Mouse (Mus musculus): ENCODE results near the gene Col9a1.

Col9a1 gene

DNA sequence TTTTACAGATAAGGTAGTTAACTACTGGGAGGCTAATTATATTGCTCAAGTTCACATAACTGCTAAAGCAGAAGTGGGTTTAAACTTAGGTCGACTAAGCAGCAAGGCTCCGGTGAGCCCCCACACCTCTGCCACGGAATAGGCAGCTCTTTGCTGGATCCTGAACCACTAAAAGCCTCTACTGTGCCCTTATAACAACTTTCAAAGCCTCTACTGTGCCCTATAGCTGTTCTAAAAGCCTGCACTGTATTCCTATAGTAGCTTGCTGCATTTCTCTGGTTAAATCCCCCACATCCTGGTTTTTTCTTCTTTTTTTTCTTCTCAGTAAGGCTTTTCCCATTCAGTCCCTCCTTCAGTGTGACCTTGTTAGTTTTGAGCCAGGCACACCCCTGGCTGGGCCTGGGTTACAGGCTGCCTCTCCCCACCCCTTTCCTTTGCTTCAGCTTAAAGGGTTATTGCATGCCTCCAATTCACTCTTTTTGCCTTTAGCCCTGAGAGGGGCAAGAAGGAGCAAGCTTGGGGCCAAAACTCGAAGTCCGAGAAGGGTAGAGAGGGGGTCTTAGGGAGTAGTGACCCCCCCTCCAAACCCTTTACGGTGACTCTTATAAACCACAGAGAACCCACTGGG lies at the start of gene Col9a1:
Gene Col9a1 (plus strand): TSS at position 387 of the 628 bp plus-strand sequence.
- DNase-seq (ENCODE audit: low spot score in 2 of 2): no peak

- DNase-seq (ENCODE audit: low spot score in 2 of 2): no peak
These were observed 49.5 kb upstream of the Col9a1 start for GRCm38 (mm10) chr1:24127866-24128265.

DNA sequence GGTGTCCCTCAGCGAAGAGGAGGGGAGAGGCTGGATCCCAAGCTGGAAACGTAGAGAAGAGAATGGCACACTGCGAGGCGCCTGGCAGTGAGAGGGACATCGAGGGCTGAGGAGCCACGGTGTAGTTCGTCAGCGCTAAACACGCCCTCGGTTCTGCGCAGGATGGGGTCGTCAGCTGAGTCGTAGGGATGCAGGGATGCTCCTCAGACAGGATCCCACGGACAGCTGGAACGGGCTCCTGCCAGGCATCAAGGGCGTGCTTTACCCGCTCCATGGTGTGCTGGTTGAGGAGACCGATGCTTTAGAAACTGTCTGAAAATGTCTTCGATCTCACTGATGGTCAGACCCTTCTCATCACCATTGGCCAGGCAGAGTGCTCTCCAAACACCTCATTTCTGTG lies 43.6 kb upstream of the Col9a1 start:
- DNase-seq (ENCODE audit: low spot score in 2 of 2): no peak

- no peak for DNase-seq (ENCODE audit: low spot score in 2 of 2)
These were observed 42.6 kb upstream of the Col9a1 start for GRCm38 (mm10) chr1:24134792-24135191.

DNA sequence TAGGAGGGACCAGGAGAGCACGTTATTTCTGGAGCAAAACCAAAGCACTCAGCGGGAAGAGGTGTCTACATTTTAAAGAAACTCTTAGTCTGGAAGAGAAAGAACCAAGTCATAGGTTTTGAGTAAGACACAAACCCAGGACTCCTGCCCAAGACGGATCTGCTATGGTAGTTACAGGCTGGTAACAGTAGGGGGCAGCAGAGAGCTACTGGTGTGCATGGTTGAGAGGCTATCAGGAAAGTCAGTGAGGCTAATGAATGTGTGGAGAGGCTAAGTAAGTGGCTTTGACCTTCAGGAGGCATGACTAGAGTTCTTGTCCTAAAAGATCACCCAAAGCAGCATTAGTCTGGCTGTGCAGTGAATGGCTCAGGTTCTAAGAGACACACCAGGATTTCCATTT lies 40.3 kb upstream of the Col9a1 start:
- DNase-seq (ENCODE audit: low spot score in 2 of 2): peak; percentile 20 to 69

DNA sequence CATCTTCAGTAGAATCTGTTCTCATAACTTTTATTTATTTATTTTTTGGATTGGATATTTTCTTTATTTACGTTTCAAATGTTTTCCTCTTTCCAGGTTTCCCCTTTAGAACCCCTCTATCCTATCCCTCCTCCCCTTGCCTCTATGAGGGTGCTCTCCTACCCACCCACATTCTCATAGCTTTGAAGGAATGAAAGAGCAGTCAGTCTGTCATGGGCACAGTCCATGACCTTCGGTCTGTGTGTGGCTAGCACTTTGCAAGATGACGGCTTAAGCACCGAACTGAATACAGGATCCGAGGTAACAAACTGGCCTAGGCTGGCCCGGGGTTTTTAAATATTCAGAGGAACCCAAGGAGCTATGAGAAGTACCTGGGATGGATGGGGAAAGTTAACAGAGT lies 36.9 kb upstream of the Col9a1 start:
- no peak for DNase-seq (ENCODE audit: low spot score in 2 of 2)

GRCm38 (mm10) chr1:24143504-24143903 lies 33.9 kb upstream of the Col9a1 start:
- no peak for DNase-seq (ENCODE audit: low spot score in 2 of 2)

DNA sequence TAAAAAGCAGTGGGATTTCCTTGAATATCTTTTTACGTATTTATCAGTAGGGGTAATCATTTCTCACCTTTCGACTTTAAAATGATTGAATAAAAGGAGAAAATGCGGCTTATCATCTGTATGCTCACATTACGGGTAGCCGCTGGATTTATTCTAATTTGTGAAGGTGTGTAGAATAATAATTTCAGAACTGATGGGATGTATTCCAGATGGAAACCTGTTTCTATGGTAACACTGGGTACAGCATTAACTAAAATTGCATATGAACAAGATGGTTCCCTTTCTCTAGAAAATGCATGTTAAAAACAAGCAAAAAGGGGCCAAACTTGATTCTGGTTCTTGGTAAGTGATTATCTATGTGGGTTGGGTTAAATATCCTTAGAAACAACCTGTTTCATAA lies 19.7 kb upstream of the Col9a1 start:
- no peak for DNase-seq (ENCODE audit: low spot score in 2 of 2)

- no peak for DNase-seq (ENCODE audit: low spot score in 2 of 2)
These were observed 8.0 kb upstream of the Col9a1 start for GRCm38 (mm10) chr1:24169410-24169809.

- no peak for DNase-seq (ENCODE audit: low spot score in 2 of 2)
These were observed 6.1 kb upstream of the Col9a1 start for GRCm38 (mm10) chr1:24171205-24171866.

GRCm38 (mm10) chr1:24171898-24172297 lies 5.5 kb upstream of the Col9a1 start:
- DNase-seq (ENCODE audit: low spot score in 2 of 2): no peak

DNA sequence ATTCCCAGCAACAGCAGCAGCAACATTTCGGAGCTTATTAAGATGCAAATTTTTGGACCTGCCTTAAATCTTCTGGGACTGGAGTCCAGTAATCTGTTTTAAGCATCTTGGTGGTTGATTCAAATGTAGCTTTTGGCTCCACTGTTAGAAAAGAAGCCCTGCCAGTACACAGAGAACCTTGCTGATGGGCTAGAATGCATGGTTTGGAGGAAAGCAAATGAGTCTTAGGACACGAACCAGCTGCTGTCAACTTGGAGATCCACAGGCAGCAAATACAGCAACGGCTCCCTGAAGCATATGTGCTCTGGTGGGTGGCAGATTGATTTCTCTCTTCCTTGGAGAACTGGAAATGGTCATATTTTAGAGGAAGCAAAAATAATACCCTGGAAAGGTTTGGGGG lies 4.8 kb upstream of the Col9a1 start:
- no peak for DNase-seq (ENCODE audit: low spot score in 2 of 2)

GRCm38 (mm10) chr1:24175761-24176160 lies 1.6 kb upstream of the Col9a1 start:
- DNase-seq (ENCODE audit: low spot score in 2 of 2): no peak

DNA sequence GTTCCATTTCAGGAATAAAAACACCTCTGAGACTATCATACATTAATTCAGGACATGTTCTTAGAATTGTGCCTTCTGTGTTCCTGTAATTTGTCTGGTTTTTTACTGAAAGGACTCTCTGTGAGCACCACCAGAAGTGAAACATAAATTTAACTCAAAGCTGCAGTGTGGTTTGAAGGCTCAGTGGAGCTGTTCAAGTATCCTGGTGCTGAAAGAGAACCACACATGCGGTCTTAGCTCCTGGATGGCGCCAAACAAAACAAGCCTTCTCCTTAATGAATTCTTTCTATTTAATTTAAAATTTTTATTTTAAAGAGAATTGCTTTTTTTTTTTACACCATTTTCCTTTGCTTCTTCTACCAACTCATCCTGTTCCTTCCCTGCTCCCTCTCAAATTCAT lies 2.4 kb downstream of the Col9a1 start:
- DNase-seq (ENCODE audit: low spot score in 2 of 2): no peak

GRCm38 (mm10) chr1:24184981-24185380 lies 7.6 kb downstream of the Col9a1 start:
- DNase-seq (ENCODE audit: low spot score in 2 of 2): no peak

DNA sequence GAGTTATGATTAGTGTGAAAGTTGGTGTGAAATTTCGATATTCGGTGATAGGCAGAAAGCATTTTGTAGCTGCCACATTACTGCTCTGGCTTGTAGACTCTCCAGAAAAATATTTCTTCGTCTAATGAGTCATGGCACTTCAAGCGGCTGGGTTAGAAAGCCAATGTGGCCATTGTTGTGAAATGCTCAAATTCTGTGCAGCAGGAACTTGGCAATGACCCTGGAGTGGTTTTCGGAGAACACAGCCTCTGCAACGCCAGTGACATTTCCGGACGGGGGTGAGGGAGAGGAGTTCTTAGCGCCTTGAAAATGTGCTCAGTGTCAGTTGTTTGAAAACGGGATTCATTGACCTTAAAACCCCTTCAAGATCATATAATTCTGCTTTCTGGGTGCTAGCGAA lies 9.6 kb downstream of the Col9a1 start:
- no peak for DNase-seq (ENCODE audit: low spot score in 2 of 2)

GRCm38 (mm10) chr1:24191668-24192067 lies 14.3 kb downstream of the Col9a1 start:
- DNase-seq (ENCODE audit: low spot score in 2 of 2): no peak

DNA sequence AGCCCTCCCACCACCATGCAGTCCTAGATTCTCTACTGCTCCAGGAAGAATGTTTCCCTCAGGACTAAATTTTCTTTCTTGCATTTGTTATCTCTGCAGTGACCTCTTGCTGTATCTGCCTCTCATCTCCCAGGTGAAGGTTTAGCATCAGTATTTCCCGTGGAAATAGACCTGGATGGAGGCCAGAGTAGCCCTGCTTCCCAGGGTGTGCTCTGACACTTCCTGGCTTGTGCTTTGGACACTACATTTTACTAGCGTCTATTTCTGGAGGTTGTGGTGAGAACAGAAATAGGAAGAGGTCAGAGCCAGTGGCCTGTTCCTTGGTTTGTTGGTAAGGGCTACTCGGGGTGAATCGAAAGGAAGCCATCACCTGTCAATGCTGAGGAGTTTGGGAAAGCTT lies 16.7 kb downstream of the Col9a1 start:
- DNase-seq (ENCODE audit: low spot score in 2 of 2): no peak

GRCm38 (mm10) chr1:24195070-24195840 lies 17.8 kb downstream of the Col9a1 start:
- DNase-seq (ENCODE audit: low spot score in 2 of 2): no peak

- DNase-seq (ENCODE audit: low spot score in 2 of 2): no peak
These were observed 18.6 kb downstream of the Col9a1 start for GRCm38 (mm10) chr1:24195951-24196517.

DNA sequence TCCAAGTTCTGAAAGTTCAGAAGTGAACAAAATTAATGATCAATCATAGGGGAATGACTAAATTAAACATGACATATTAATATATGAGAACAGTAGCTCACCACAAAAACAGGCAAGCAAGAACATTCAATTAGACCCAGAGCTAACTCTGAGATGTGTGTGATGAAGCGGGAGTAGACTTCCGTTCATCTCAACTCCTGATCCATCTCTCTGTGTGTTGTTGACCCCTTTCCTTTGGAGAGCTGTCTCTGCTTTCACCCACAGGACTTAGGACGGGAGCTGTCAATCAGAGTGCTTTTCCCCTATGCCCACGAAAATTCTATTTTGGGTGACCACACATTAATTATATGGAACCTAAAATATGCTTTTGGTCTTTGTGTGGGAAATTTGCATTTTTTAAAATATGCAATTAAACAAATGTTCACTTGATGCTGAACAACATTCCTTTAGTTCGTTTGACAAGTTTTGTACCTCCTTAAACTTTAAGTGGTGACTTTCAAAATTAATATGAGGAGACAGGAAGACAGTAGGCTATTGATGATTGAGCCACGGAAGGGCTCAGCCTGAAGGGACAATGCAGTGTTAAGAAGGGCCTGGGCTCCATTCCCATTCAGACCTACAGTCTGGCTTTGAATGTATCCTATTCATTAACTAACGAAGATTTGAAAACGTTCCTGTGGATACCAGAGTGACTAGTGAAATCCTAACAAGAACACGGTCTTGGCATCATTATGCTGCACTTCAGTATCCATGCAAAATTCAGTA lies 34.4 kb downstream of the Col9a1 start:
- DNase-seq (ENCODE audit: low spot score in 2 of 2): no peak

DNA sequence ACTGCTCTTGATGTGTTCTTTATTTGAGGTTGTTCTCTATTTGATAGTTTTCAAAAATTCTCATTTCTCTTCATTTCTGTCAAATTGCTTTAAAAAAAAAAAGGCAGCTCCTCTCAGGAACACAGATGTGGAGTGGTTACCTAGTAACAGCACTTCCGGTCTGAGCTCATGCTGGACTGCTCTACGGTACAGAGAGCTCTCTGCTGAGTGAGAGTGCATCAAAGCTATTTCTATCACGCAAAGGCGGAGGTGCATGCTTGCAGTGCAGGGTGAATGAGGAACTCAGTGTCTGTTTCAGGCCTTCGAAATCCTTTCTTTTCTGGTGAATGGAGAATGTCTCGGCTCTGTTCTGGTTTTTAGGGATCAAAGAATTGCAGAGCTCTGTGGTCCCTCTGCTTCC lies 41.6 kb downstream of the Col9a1 start:
- DNase-seq (ENCODE audit: low spot score in 2 of 2): no peak
